Mouse (Mus musculus): ENCODE results near the gene Trmt2b. TPM values are rescaled to one million over a fixed set of nuclear protein-coding genes. Genes with fewer than 3 reads are reported as not detected.
"Not testable (repeated sequence)": the region's sequence is repeated elsewhere in the genome, so short reads cannot be mapped to it uniquely, and the experiment has no call there.

The Trmt2b gene
- total RNA-seq, 2 experiments from 2014 or later, result 8.7 to 13.2 TPM

DNA sequence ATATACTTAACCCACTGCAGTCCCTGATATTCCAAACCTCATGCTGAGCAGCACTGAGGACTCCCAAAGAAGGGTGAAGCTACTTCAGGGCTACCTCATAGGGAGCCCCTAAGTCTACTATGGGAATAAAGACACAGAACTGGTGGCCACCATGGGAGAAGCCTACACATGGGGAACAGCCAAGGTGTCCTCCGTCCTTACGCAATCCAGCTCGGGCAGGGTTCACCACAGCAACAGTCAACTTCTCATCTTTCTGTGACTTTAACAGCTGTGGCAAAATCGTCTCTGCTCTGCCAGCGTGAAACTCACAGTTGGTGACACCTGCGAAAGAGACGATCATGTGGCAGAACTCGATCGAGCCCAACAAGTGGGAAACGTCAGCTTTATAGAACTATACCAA is 38.5 kb downstream of the Trmt2b start:
- intact Hi-C loops (cut with DNase I; ENCODE audit: low total_unique reads), result no loop called here
- DNase-seq, result no peak

- DNase-seq, result no peak
- intact Hi-C loops (cut with DNase I; ENCODE audit: low total_unique reads), result no loop called here
Measured at GRCm38 (mm10) chrX:134233048-134233447, 43.7 kb downstream of the Trmt2b start.

- intact Hi-C loops (cut with DNase I; ENCODE audit: low total_unique reads), result no loop called here
- DNase-seq, result no peak
Measured at GRCm38 (mm10) chrX:134221856-134222255, 54.9 kb downstream of the Trmt2b start, which contains the start of gene Nox1. Gene Nox1, minus strand, starts transcription at chrX:134221956.

DNA sequence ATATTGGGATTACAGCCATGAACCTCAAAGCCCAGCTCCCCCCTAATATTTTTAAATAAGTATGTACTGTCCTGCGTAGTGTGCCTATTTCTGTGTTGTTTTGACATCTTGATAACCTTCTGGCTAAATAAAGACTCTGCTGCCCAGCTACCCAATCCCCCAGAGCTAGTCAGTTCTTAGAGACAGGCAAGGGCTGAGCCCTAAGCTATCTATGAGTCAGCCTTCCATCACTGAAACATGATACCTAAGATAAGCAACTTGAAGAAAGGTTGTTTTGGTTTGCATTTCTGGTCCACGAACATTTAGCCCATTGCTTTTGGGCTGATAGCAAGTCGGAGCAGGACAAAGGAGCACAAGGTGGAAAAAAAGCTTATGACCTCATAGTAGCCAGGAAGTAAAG is 56.2 kb downstream of the Trmt2b start:
- intact Hi-C loops (cut with DNase I; ENCODE audit: low total_unique reads), result no loop called here

DNA sequence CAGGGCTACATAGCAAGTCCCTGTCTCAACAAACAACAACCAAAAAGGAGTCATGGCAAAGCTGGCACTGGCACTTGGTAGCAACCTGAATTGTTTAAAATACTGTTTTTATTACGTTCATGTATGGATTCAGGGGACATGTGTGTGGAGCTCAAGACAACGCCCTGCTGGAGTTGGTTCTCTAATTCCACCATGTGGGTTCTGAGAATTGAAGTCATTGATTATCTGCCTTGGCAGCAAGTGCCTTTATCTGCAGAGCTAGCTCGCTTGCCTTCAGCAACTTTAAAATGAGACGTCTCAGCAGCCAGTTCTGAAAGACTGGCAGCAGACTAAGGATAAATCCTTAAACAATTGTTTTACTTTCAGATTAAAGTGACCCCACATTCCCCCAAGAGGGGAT is 58.6 kb downstream of the Trmt2b start:
- intact Hi-C loops (cut with DNase I; ENCODE audit: low total_unique reads), result no loop called here
- no peak for DNase-seq

More for the DNA sequence above, 56.2 kb downstream of the Trmt2b start:
- no peak for DNase-seq

DNA sequence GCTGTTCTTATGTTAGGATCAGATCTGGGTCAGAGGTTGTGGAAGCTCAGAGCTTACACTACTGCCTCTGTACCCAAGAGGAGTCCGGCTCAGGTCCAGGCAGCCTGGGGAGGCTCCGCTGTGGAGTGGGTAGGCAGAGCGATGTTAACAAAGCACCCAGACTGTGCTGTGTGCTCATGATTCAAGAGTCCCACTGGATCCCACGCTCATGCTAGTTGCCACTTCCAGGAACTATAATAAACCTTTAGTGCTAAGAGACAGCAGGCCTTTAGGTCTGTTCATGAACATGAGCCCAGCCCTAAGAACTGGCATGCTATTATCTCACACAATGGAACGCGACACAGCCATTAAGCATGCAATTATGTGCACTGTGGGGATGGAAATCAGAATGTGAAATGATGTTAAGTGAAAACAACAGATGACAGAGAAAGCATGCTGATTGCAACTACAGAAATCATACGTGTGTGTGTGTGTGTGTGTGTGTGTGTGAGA is 65.6 kb downstream of the Trmt2b start:
- no peak for DNase-seq
- intact Hi-C loops (cut with DNase I; ENCODE audit: low total_unique reads), result no loop called here

- no peak for DNase-seq
- intact Hi-C loops (cut with DNase I; ENCODE audit: low total_unique reads), result no loop called here
Measured at GRCm38 (mm10) chrX:134208491-134208890, 68.3 kb downstream of the Trmt2b start.

GRCm38 (mm10) chrX:134187201-134187600 is 89.6 kb downstream of the Trmt2b start, which contains the start of gene Arl13a:
Gene Arl13a, plus strand, starts transcription at chrX:134187501.
- DNase-seq; intact Hi-C loops (cut with DNase I; ENCODE audit: low total_unique reads): not testable (repeated sequence)

DNA sequence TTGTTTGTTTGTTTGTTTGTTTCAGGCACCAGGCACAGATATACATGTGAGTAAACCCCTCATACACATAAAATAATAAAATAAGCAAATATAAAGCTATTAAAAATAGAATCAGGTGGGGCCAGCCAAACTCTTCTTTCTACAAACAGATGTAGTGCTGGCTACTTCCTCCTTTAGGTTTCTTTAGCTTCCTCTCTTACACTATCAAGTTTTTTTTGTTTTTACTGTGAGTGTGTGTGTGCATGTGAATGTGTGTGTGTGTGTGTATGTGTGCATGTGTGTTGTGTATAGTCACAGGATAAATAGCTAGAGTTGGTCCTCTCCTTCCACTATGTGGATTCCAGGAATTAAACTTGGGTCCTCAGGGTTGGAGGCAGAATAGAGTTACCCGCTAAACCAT is 102.1 kb downstream of the Trmt2b start:
- intact Hi-C loops (cut with DNase I; ENCODE audit: low total_unique reads), result no loop called here
- no peak for DNase-seq

Other genes starting within 250 kb of the Trmt2b start
- gene Cstf2, start 217.8 kb downstream of the Trmt2b start, total RNA-seq (2021), result 10 to 100 TPM; 11.3 to 12.6 TPM
- under 1 TPM; 0.38 to 0.74 TPM for gene Xkrx, start 114.9 kb downstream of the Trmt2b start, total RNA-seq (2021)
- gene Arl13a, start 89.5 kb downstream of the Trmt2b start, total RNA-seq (2021), result not detected
- gene Nox1, start 55.0 kb downstream of the Trmt2b start, total RNA-seq (2021), result under 1 TPM in 1 of 2 experiments, not detected in 1; 0.25 TPM
- under 1 TPM; 0.80 to 0.84 TPM for gene Tmem35a, start 18.2 kb upstream of the Trmt2b start, total RNA-seq (2021)
- gene Cenpi, start 31.1 kb upstream of the Trmt2b start, total RNA-seq (2021), result 1 to 10 TPM; 1.4 to 1.5 TPM
- gene Drp2, start 127.6 kb upstream of the Trmt2b start, total RNA-seq (2021), result 10 to 100 TPM in 1 of 2 experiments, 1 to 10 TPM in 1; 5.6 to 15.6 TPM
- gene Taf7l, start 199.5 kb upstream of the Trmt2b start, total RNA-seq (2021), result not detected

Data from gastrocnemius, postnatal 14 days (tissue).